Mouse (Mus musculus): ENCODE data around the gene Tmem117. TPM values are rescaled to one million over a fixed set of nuclear protein-coding genes. Genes with fewer than 3 reads are reported as not detected.

The Tmem117 gene
- polyA plus RNA-seq, 1 experiment: 1.3 TPM

DNA sequence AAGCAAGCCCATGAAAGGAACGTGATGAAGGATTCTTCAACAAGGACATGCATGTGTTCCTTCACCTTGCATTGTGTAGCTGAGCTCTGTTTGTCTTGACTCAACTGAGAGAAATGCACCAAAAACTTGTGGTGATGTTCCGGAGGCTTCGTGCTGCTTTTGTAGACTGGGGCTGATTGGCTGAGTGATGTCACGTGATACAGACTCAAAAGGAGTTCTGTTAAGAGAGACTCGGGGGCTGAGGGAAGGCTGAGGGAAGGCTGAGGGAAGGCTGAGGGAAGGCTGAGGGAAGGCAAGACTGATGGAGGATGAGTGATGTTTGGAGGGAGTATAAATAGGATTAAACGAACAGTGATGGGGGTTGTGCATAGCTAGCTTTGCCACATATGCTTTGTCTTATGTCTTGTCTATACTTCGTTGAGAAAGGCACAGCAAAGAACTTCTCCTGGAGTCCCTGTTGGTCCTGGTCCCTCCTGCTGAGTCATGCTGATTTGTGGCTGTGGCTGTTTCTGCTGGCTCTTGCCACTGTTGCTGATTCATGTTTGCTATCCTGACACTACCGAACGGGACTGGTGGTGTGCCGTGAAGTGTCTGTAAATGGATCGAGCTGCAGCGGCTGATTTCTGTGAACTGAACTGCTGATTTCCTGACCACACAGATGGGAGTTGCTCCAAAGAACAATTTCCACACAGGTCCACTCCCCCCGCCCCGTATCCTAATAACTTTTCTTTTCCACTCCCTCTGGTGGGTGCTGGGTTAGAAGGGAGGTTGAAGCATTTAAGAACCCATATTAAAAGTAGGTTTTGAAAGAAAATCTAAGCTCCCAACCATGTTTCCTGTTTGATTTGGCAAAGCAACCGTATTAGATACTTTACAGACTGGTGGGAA, 185.4 kb downstream of the Tmem117 start:
- Histone ChIP-seq H3K4me1 (ENCODE audit: control insufficient read depth, insufficient read depth, low read length) (no peaks in the 10 kb centered on the region), H3K4me3 (replicated peaks; ENCODE audit: extremely low read depth, low read depth, low read length) (no peak overlapping the region)
- no peak for DNase-seq
- TF ChIP-seq CTCF (IDR thresholded peaks at IDR 0.05; ENCODE audit: insufficient read depth, low read length): no peak
- no peak for TF ChIP-seq POLR2A (IDR thresholded peaks at IDR 0.05; ENCODE audit: borderline replicate concordance, extremely low read depth, low read depth, low read length)
- WGBS: 75% methylated on average over 15 of the region's 15 CpGs

DNA sequence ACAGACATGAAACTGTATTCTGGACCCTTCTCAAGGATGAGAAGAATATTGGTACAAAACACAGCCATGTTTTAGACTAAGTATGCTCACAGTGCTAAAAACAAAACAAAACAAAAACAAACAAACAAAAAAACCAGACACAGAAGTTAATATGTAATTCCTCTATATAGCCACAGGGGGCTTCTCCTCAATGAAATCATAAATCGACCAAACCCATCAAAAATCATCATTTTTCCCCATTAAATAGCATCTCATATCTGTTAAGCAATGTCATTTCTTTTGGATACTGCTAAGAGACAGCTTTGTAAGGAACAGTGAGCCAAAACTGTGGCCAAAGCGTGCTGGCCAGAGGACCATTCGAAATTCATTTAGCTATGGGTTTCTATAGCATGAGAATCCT, 206.6 kb downstream of the Tmem117 start:
- WGBS: 77% methylated on average over 3 of the region's 3 CpGs

DNA sequence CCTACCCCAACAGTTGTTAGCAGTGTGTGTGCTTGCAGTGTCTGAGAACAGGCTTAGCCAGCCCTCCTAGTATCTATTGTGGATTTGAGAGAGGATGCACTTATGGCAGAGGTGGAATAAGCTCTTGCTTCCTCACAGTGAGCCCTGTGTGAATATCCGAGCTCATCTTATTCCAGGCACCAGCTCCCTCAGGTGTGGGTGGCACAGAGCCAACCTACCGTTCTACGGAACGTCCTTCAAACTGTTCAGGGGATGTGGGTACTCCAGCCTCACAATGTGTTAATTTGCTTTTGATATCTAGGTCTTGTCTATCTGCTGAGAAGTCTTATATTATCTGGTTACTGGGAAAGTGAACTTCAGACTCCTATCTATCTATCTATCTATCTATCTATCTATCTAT, 209.6 kb downstream of the Tmem117 start:
- TF ChIP-seq POLR2A (IDR thresholded peaks at IDR 0.05; ENCODE audit: borderline replicate concordance, extremely low read depth, low read depth, low read length) (no peak), CTCF (IDR thresholded peaks at IDR 0.05; ENCODE audit: insufficient read depth, low read length) (no peak)
- Histone ChIP-seq H3K4me1 (ENCODE audit: control insufficient read depth, insufficient read depth, low read length) (no peaks in the 10 kb centered on the region), H3K4me3 (replicated peaks; ENCODE audit: extremely low read depth, low read depth, low read length) (no peak overlapping the region)
- 72% methylated on average over 4 of the region's 4 CpGs for WGBS
- no peak for DNase-seq

More for the DNA sequence above, 206.6 kb downstream of the Tmem117 start:
- DNase-seq: no peak
- Histone ChIP-seq H3K4me1 (ENCODE audit: control insufficient read depth, insufficient read depth, low read length) (no peaks in the 10 kb centered on the region), H3K4me3 (replicated peaks; ENCODE audit: extremely low read depth, low read depth, low read length) (no peak overlapping the region)
- TF ChIP-seq CTCF (IDR thresholded peaks at IDR 0.05; ENCODE audit: insufficient read depth, low read length) (no peak), POLR2A (IDR thresholded peaks at IDR 0.05; ENCODE audit: borderline replicate concordance, extremely low read depth, low read depth, low read length) (no peak)

DNA sequence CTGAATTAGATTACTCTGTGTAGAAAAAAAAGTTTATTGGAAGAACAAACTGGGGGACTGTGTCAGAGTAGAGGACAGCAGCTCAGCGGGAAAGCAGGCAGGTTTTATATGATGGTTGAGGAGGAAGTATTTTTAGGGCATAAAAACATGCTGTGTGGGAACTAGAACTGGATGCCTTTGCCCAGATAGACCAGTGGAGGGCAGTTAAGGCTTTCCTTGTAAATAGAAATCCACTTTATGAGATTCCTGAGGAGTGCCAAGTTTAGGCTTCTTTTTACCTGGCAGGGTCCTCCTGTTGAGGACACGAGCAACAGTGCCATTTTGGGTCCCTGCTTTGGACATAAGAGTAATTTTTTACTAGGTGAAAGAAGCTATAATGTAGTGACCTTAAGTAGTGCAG, 218.5 kb downstream of the Tmem117 start:
- Histone ChIP-seq H3K4me1 (ENCODE audit: control insufficient read depth, insufficient read depth, low read length) (no peaks in the 10 kb centered on the region), H3K4me3 (replicated peaks; ENCODE audit: extremely low read depth, low read depth, low read length) (no peak overlapping the region)
- no peak for DNase-seq
- WGBS: 67% methylated on average over 2 of the region's 2 CpGs
- no peak for TF ChIP-seq CTCF (IDR thresholded peaks at IDR 0.05; ENCODE audit: insufficient read depth, low read length)
- TF ChIP-seq POLR2A (IDR thresholded peaks at IDR 0.05; ENCODE audit: borderline replicate concordance, extremely low read depth, low read depth, low read length): no peak

DNA sequence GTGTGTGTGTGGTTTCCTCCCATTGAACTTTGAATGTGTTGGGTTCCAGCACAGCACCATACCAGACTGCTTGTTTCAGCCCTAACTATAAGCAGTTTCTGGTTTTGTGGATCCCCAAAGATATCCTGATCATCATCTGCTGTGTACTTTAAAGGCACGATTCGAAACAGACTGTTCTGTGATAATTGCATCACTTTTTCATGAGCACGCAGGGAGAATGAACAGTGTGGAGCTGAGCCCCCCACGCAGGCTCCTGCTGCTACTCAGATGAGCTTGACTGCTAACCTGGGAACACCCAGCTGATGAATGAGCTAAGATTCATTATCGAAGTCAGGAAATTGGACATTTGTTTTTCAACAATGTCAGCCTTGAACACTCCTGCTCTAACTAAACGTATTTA, 230.6 kb downstream of the Tmem117 start:
- no peak for TF ChIP-seq CTCF (IDR thresholded peaks at IDR 0.05; ENCODE audit: insufficient read depth, low read length)
- no peak for TF ChIP-seq POLR2A (IDR thresholded peaks at IDR 0.05; ENCODE audit: borderline replicate concordance, extremely low read depth, low read depth, low read length)
- H3K4me3 ChIP-seq (replicated peaks; ENCODE audit: extremely low read depth, low read depth, low read length): no peak overlapping the region
- H3K4me1 ChIP-seq (ENCODE audit: control insufficient read depth, insufficient read depth, low read length): no peaks in the 10 kb centered on the region
- 83% methylated on average over 6 of the region's 6 CpGs for WGBS
- no peak for DNase-seq

DNA sequence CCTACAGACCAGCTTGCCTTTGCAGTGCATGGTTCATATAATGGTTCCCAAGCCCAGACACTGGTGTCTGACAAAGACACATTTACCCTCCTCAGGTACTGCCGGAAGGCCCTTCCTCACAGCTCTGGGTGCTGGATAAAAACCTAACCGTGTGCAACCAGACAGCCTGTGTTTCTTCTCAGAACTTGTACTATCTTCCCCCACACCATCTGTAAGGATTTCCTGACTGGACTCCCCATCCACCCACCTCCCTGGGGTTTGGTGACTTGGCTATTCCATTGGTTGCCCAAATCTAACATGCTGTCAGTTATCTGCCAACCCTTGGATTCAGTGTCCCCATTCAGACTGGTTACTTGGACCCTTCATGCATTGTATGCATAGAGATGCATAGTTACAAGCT, 232.1 kb downstream of the Tmem117 start:
- no peak for DNase-seq
- Histone ChIP-seq H3K4me1 (ENCODE audit: control insufficient read depth, insufficient read depth, low read length) (no peaks in the 10 kb centered on the region), H3K4me3 (replicated peaks; ENCODE audit: extremely low read depth, low read depth, low read length) (no peak overlapping the region)
- 91% methylated on average over 2 of the region's 2 CpGs for WGBS
- TF ChIP-seq POLR2A (IDR thresholded peaks at IDR 0.05; ENCODE audit: borderline replicate concordance, extremely low read depth, low read depth, low read length) (no peak), CTCF (IDR thresholded peaks at IDR 0.05; ENCODE audit: insufficient read depth, low read length) (no peak)

DNA sequence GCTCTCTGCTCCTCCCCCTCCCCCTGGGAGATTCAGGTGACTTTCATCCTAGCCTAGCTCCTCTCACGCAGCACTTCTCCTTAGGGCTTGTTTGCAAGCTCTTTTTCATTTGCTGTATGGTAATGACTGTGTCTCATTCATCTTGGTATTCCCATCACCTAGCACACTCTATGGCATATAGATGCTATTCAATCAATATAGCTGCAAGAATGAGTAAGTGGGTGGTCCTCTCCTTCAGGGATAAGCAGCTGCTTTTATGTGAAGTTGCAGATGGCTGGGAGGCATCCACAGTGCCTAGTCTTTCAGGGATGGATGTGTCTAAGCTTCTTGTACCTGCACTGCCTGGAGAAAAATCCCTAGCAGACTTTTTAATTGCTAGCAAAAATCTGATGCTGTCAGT, 235.1 kb downstream of the Tmem117 start:
- H3K4me1 ChIP-seq (ENCODE audit: control insufficient read depth, insufficient read depth, low read length): no peaks in the 10 kb centered on the region
- 59% methylated on average over 1 of the region's 1 CpGs for WGBS
- no peak for DNase-seq
- TF ChIP-seq POLR2A (IDR thresholded peaks at IDR 0.05; ENCODE audit: borderline replicate concordance, extremely low read depth, low read depth, low read length): no peak
- TF ChIP-seq CTCF (IDR thresholded peaks at IDR 0.05; ENCODE audit: insufficient read depth, low read length): no peak
- H3K4me3 ChIP-seq (replicated peaks; ENCODE audit: extremely low read depth, low read depth, low read length): no peak overlapping the region

DNA sequence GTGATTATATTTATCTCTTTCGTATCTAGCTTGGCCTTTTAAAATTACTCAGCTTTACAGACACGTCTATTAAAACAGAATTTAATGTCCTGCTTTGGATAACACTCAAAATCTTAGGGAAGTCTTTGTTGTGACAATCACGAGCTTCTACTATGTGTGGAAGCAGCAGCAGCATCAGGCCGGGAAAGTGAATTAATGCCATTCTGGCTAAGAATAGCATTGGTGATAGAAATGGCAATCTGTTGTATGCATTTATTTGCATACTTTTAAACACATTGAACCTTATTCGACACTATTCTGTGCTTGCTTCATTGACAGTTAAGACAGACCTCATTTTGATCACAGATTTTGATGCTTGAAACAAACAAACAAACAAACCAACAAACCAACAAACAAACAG, 239.3 kb downstream of the Tmem117 start:
- TF ChIP-seq CTCF (IDR thresholded peaks at IDR 0.05; ENCODE audit: insufficient read depth, low read length) (no peak), POLR2A (IDR thresholded peaks at IDR 0.05; ENCODE audit: borderline replicate concordance, extremely low read depth, low read depth, low read length) (no peak)
- no peaks in the 10 kb centered on the region for H3K4me1 ChIP-seq (ENCODE audit: control insufficient read depth, insufficient read depth, low read length)
- WGBS: 74% methylated on average over 5 of the region's 5 CpGs
- no peak for DNase-seq
- no peak overlapping the region for H3K4me3 ChIP-seq (replicated peaks; ENCODE audit: extremely low read depth, low read depth, low read length)

DNA sequence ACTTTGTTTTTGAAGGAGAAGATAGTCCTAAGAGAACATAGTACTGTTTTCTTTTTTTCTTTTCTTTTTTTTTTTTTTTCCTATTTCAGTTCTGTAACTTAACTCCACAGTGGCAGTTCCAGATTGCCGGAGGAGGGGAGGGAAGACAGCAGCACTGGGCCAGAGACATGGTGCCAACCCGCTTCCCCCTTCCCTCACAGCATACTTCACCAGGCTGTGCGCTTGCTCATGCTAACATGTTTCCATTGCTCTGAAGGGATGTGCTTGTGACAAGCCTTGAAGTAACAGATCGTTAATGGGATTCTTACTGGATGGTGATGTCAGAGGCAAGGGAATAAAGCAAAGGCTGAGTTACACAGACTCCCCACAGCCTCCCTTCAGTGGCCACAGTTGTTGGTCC, 256.0 kb downstream of the Tmem117 start:
- WGBS: 64% methylated on average over 4 of the region's 4 CpGs
- no peak for DNase-seq
- Histone ChIP-seq H3K4me1 (ENCODE audit: control insufficient read depth, insufficient read depth, low read length) (no peaks in the 10 kb centered on the region), H3K4me3 (replicated peaks; ENCODE audit: extremely low read depth, low read depth, low read length) (no peak overlapping the region)
- TF ChIP-seq POLR2A (IDR thresholded peaks at IDR 0.05; ENCODE audit: borderline replicate concordance, extremely low read depth, low read depth, low read length) (no peak), CTCF (IDR thresholded peaks at IDR 0.05; ENCODE audit: insufficient read depth, low read length) (no peak)

DNA sequence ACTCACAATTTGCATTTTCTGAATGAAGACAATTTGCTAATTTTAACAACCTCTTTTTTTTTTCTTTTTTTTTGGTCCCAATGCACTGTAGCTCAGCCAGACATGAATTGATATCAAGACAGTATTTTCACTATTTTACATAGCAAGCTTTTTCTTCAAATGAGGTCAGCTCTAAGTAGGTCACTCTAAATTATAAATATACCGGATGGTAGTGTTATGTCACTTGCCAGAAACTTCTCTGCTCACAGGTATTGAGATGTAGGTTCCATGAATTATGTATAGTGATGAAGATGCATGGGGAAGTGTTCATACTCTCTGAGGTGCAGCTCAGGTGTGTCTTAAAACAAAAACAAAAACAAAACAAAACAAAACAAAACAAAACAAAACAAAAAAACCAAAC, 264.2 kb downstream of the Tmem117 start:
- Histone ChIP-seq H3K4me3 (replicated peaks; ENCODE audit: extremely low read depth, low read depth, low read length) (no peak overlapping the region), H3K4me1 (ENCODE audit: control insufficient read depth, insufficient read depth, low read length) (no peaks in the 10 kb centered on the region)
- DNase-seq: no peak
- no peak for TF ChIP-seq POLR2A (IDR thresholded peaks at IDR 0.05; ENCODE audit: borderline replicate concordance, extremely low read depth, low read depth, low read length)
- no peak for TF ChIP-seq CTCF (IDR thresholded peaks at IDR 0.05; ENCODE audit: insufficient read depth, low read length)
- 76% methylated on average over 1 of the region's 1 CpGs for WGBS
